Mouse (Mus musculus) CH12.LX (cell line): ENCODE data around the gene Intu. TPM values are rescaled to one million over a fixed set of nuclear protein-coding genes. Genes with fewer than 3 reads are reported as not detected.
A peak's percentile ranks its signal among the peaks of the same experiment; 100 is the strongest.

ENCODE experiments used
- DNase-seq: peaks from one replicate; pipeline ENCODE4 v3.0.0-alpha.2; 2013; ENCODE audit errors: extremely low read depth
- H3K27ac ChIP-seq: 2 replicates; pipeline ENCODE4 v1.5.1; 2012; ENCODE audit warnings: low read depth, mild to moderate bottlenecking, control low read depth, moderate library complexity; ENCODE audit not compliant: insufficient read depth
- H3K27me3 ChIP-seq: replicated peaks from 2 replicates; pipeline ENCODE3; 2012; ENCODE audit warnings: inconsistent platforms
- H3K36me3 ChIP-seq, 2 experiments: replicated peaks in 1 of 2; 2 replicates each; pipeline versions ENCODE3 to v1.6.1; 2012; ENCODE audit warnings: inconsistent platforms in 1 of 2, low read length in 1 of 2, mild to moderate bottlenecking in 1 of 2, mixed read lengths in 1 of 2, moderate library complexity in 1 of 2; ENCODE audit not compliant: control insufficient read depth in 1 of 2, insufficient read depth in 1 of 2
- H3K4me1 ChIP-seq, 2 experiments: 2 replicates each; pipeline ENCODE4 v1.6.1; 2012; ENCODE audit warnings: inconsistent platforms in 1 of 2, moderate library complexity in 1 of 2; ENCODE audit not compliant: insufficient read depth in 2 of 2, control insufficient read depth in 1 of 2
- H3K4me2 ChIP-seq: 2 replicates; pipeline ENCODE4 v1.6.1; 2012; ENCODE audit warnings: low read depth, mild to moderate bottlenecking, control low read depth; ENCODE audit not compliant: poor library complexity, insufficient read depth, severe bottlenecking
- H3K4me3 ChIP-seq, 3 experiments: fragments of 150-350 bp in 1 of 3; sonication (generic) in 1 of 3; replicated peaks in 1 of 3; 2 replicates each; pipeline versions ENCODE3 to v1.5.1; 2011 to 2012; ENCODE audit warnings: low read depth in 2 of 3, low read length in 2 of 3, mild to moderate bottlenecking in 2 of 3, moderate library complexity in 2 of 3, control low read depth in 1 of 3, improper control_type of control experiment in 1 of 3, inconsistent platforms in 1 of 3, mixed read lengths in 1 of 3; ENCODE audit not compliant: poor library complexity in 1 of 3
- H3K79me2 ChIP-seq: replicated peaks from 2 replicates; pipeline ENCODE4 v1.6.1; 2012; ENCODE audit warnings: mild to moderate bottlenecking, moderate library complexity; ENCODE audit not compliant: control insufficient read depth, poor library complexity, insufficient read depth, severe bottlenecking; ENCODE audit errors: extremely low read depth
- H3K9ac ChIP-seq: 2 replicates; pipeline ENCODE4 v1.6.1; 2012; ENCODE audit warnings: low read depth, mild to moderate bottlenecking, control low read depth, moderate library complexity; ENCODE audit not compliant: insufficient read depth
- H3K9me3 ChIP-seq: replicated peaks from 2 replicates; pipeline ENCODE3; 2012; ENCODE audit warnings: low read length, inconsistent platforms, mixed read lengths
- CHD2 ChIP-seq: IDR thresholded peaks from 2 replicates; pipeline ENCODE4 v1.6.1; 2011; ENCODE audit warnings: low read length, improper control_type of control experiment
- CTCF ChIP-seq, 2 experiments: IDR thresholded peaks in 1 of 2; conservative IDR thresholded peaks in 1 of 2; 2 replicates each; pipeline ENCODE4 v1.5.1; 2011 to 2012; ENCODE audit warnings: low read depth in 2 of 2, low read length in 2 of 2, improper control_type of control experiment in 1 of 2, inconsistent platforms in 1 of 2, mild to moderate bottlenecking in 1 of 2, moderate library complexity in 1 of 2
- E2F4 ChIP-seq: IDR thresholded peaks from 2 replicates; pipeline ENCODE4 v1.6.1; 2011; ENCODE audit warnings: low read depth, low read length, improper control_type of control experiment; ENCODE audit not compliant: insufficient replicate concordance
- ELF1 ChIP-seq: IDR thresholded peaks from 2 replicates; pipeline ENCODE4 v1.6.1; 2014; ENCODE audit warnings: low read depth, mild to moderate bottlenecking, inconsistent platforms, low read length, improper control_type of control experiment
- EP300 ChIP-seq: IDR thresholded peaks from 2 replicates; pipeline ENCODE4 v1.6.1; 2011; ENCODE audit warnings: low read length, improper control_type of control experiment
- ETS1 ChIP-seq: conservative IDR thresholded peaks from 2 replicates; pipeline ENCODE4 v1.6.1; 2012; ENCODE audit warnings: low read depth, mild to moderate bottlenecking, inconsistent platforms, low read length, improper control_type of control experiment, moderate library complexity
- GABPA ChIP-seq: IDR thresholded peaks from 2 replicates; pipeline ENCODE4 v1.6.1; 2012; ENCODE audit warnings: low read depth, low read length, improper control_type of control experiment, inconsistent platforms; ENCODE audit not compliant: insufficient replicate concordance
- HCFC1 ChIP-seq: IDR thresholded peaks from 2 replicates; pipeline ENCODE4 v1.6.1; 2012; ENCODE audit warnings: low read depth, mild to moderate bottlenecking, inconsistent platforms, low read length, improper control_type of control experiment
- KAT2A ChIP-seq: IDR thresholded peaks from 2 replicates; pipeline ENCODE4 v1.6.1; 2012; ENCODE audit warnings: low read length, improper control_type of control experiment, inconsistent platforms; ENCODE audit not compliant: insufficient replicate concordance
- MAFK ChIP-seq: IDR thresholded peaks from 2 replicates; pipeline ENCODE4 v1.6.1; 2011; ENCODE audit warnings: low read length, improper control_type of control experiment; ENCODE audit not compliant: insufficient replicate concordance
- MYC ChIP-seq: IDR thresholded peaks from 2 replicates; pipeline ENCODE4 v1.6.1; 2011; ENCODE audit warnings: low read depth, mild to moderate bottlenecking, improper control_type of control experiment, low read length
- NELFE ChIP-seq: IDR thresholded peaks from 2 replicates; pipeline ENCODE4 v1.6.1; 2011; ENCODE audit warnings: low read depth, low read length, improper control_type of control experiment
- SMC3 ChIP-seq: IDR thresholded peaks from 2 replicates; pipeline ENCODE4 v1.6.1; 2011; ENCODE audit warnings: low read depth, low read length, improper control_type of control experiment
- TBP ChIP-seq: conservative IDR thresholded peaks from 2 replicates; pipeline ENCODE4 v1.6.1; 2011; ENCODE audit warnings: low read depth, low read length, improper control_type of control experiment
- USF1 ChIP-seq: IDR thresholded peaks from 2 replicates; pipeline ENCODE4 v1.6.1; 2014; ENCODE audit warnings: low read depth, mild to moderate bottlenecking, inconsistent platforms, low read length, improper control_type of control experiment
- USF2 ChIP-seq: conservative IDR thresholded peaks from 2 replicates; pipeline ENCODE4 v1.6.1; 2011; ENCODE audit warnings: low read depth, low read length, improper control_type of control experiment
- ZC3H11A ChIP-seq: IDR thresholded peaks from 2 replicates; pipeline ENCODE4 v1.6.1; 2012; ENCODE audit warnings: low read depth, mild to moderate bottlenecking, inconsistent platforms, low read length, improper control_type of control experiment
- ZKSCAN1 ChIP-seq: IDR thresholded peaks from 2 replicates; pipeline ENCODE4 v1.6.1; 2012; ENCODE audit warnings: low read depth, inconsistent platforms, low read length, improper control_type of control experiment, borderline replicate concordance
- dilution Hi-C: fragments of 300-500 bp; cut with MboI; formaldehyde crosslinking; loops from 2 replicates; pipeline ENCODE4 v1.14.3; 2020; ENCODE audit warnings: low sequenced_read_pairs; ENCODE audit not compliant: extremely low pct_unique_long_range_greater_than_20kb, extremely low pct_ligation_motif_present
- in situ Hi-C: fragments of 300-500 bp; cut with MboI; formaldehyde crosslinking; loops from 3 replicates; pipeline ENCODE4 v1.14.3; 2019; ENCODE audit warnings: low sequenced_read_pairs, low pct_ligation_motif_present, low pct_unique_long_range_greater_than_20kb, mixed read lengths
- polyA plus RNA-seq: library from polyadenylated mRNA; unstranded; fragments of >175 nt; gene quantifications from 2 replicates; pipeline ENCODE4 v1.2.1, GENCODE M21; 2012; ENCODE audit warnings: low read depth; ENCODE audit not compliant: insufficient read length
- total RNA-seq, 2 experiments: library from RNA; depleted of rRNA; stranded (reverse); fragments of 300-350 nt in 1 of 2; fragments of >200 nt in 1 of 2; gene quantifications; 2 replicates each; pipeline ENCODE4 v1.2.3; 2012 to 2014

Intu gene
- total and polyA plus RNA-seq, 3 experiments: not detected

DNA sequence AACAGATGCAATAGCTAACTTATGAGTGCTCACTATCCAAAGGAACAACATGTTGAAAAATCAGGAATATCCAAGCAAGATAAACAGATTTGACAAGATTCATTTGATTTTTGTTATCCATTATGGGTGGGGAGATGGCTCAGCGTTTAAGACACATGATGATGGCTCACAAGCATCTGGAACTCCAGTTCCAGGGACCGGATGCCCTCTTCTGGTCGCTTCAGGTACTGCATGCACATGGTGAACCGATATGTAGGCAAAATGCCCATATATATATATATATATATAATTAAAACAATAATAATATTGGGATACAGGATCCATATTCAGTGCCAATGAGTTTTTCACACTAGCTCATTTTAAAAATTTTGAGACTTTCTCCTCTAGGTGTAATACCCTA, 5.7 kb upstream of the Intu start:
- Histone ChIP-seq H3K9me3 (peaks cover 8% of the 10 kb centered on the region), H3K4me1 (peaks cover 8 to 26% of the 10 kb centered on the region in 2 experiments), H3K4me3 (no peak overlapping the region), H3K36me3 (no peaks in the 10 kb centered on the region), H3K27ac (no peak overlapping the region), H3K9ac (no peak overlapping the region), H3K27me3 (no peaks in the 10 kb centered on the region), H3K4me2 (no peak overlapping the region), H3K79me2 (no peaks in the 10 kb centered on the region)
- dilution Hi-C loops: no loop called here
- in situ Hi-C loops: no loop called here
- TF ChIP-seq CTCF (conservative IDR thresholded peaks at IDR 0.05 in 1 of 2, IDR thresholded peaks at IDR 0.05 in 1 of 2; ENCODE audit: low read depth in 2 of 2, low read length in 2 of 2): peak; percentile 37 to 85
- no peak for TF ChIP-seq SMC3
- peak; percentile 62 for DNase-seq

DNA sequence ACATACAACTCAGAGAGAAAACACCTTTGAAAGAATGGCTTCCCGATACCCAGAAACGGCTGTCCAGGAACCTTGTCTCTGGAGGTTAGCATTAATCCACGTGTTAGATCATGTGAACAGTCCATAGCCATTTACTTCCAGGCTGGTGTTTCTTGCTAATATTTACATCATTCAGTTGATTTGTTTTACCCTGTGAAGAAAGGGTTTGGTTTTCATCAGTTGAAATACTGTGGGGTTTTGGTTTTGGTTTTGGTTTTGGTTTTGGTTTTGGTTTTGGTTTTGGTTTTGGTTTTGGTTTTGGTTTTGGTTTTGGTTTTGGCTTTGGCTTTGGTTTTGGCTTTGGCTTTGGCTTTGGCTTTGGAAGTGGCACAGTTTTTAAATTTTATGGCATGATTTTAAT, 5.0 kb upstream of the Intu start:
- DNase-seq: no peak
- no peaks in the 10 kb centered on the region for H3K79me2 ChIP-seq
- peaks cover 8 to 28% of the 10 kb centered on the region in 2 experiments for H3K4me1 ChIP-seq
- H3K9me3 ChIP-seq: peaks cover 9% of the 10 kb centered on the region
- no peak overlapping the region for H3K4me2 ChIP-seq
- TF ChIP-seq ETS1 (peak; percentile 95), E2F4 (no peak)
- in situ Hi-C loops: no loop called here
- H3K36me3 ChIP-seq: no peaks in the 10 kb centered on the region
- no peak overlapping the region for H3K4me3 ChIP-seq
- dilution Hi-C loops: no loop called here
- H3K27ac ChIP-seq: no peak overlapping the region
- H3K27me3 ChIP-seq: no peaks in the 10 kb centered on the region
- H3K9ac ChIP-seq: no peak overlapping the region

DNA sequence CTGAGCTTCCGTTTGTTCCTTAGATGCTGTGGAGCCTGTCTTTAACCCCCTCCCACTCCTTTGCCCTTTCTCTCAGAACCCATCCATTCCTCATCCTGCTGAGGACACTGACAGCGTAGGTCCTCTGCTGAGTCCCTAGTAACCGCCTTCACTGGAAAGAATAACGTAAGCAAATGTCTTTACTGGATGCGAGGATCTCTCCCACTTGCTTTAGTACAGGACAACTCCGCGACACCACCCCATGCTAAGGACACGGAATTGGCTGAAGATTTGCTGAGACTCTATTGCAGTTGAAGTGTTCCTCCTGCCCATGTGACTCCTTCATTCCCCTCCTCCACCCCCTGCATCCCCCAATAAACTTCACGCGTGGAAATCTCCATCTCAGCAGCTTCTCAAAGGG, 3.9 kb upstream of the Intu start:
- H3K79me2 ChIP-seq: no peaks in the 10 kb centered on the region
- no peak overlapping the region for H3K4me2 ChIP-seq
- TF ChIP-seq MYC (no peak), KAT2A (no peak), GABPA (no peak), CTCF (conservative IDR thresholded peaks at IDR 0.05 in 1 of 2, IDR thresholded peaks at IDR 0.05 in 1 of 2; ENCODE audit: low read depth in 2 of 2, low read length in 2 of 2) (no peak), E2F4 (no peak), USF2 (no peak), USF1 (no peak), MAFK (no peak), NELFE (no peak), ZC3H11A (no peak), ZKSCAN1 (no peak), ELF1 (no peak), CHD2 (no peak), EP300 (no peak), HCFC1 (no peak), TBP (no peak)
- H3K27ac ChIP-seq: no peak overlapping the region
- H3K27me3 ChIP-seq: no peaks in the 10 kb centered on the region
- H3K9ac ChIP-seq: no peak overlapping the region
- dilution Hi-C loops (no loop called here), in situ Hi-C loops (no loop called here)
- H3K4me1 ChIP-seq: peaks cover 8 to 28% of the 10 kb centered on the region in 2 experiments
- no peaks in the 10 kb centered on the region for H3K36me3 ChIP-seq
- H3K9me3 ChIP-seq: peaks cover 17% of the 10 kb centered on the region
- no peak overlapping the region for H3K4me3 ChIP-seq
- DNase-seq: no peak
